Mouse (Mus musculus) brown adipose tissue, adult 24 weeks (tissue): ENCODE measurements around the gene Dnah14. TPM values are rescaled to one million over a fixed set of nuclear protein-coding genes. Genes with fewer than 3 reads are reported as not detected.

Source experiments
- H3K27ac ChIP-seq: fragments of 200-500 bp; replicated peaks from 2 replicates; pipeline ENCODE4 v1.5.1; 2012; ENCODE audit warnings: low read depth, mild to moderate bottlenecking, low read length
- H3K4me1 ChIP-seq: fragments of 200-500 bp; 2 replicates; pipeline ENCODE4 v1.6.1; 2012; ENCODE audit warnings: low read length, mixed read lengths; ENCODE audit not compliant: control insufficient read depth, insufficient read depth, insufficient read length
- H3K4me3 ChIP-seq: fragments of 200-500 bp; 2 replicates; pipeline ENCODE4 v1.5.1; 2012; ENCODE audit warnings: low read depth, mild to moderate bottlenecking, low read length, moderate library complexity; ENCODE audit not compliant: insufficient read depth
- polyA plus RNA-seq: library from polyadenylated mRNA; stranded (reverse); fragments of >200 nt; gene quantifications from 2 replicates; pipeline ENCODE4 v1.2.4, GENCODE M21; 2012; ENCODE audit not compliant: missing spikeins, insufficient read depth, insufficient read length

Gene Dnah14
- polyA plus RNA-seq, 1 experiment: not detected

DNA sequence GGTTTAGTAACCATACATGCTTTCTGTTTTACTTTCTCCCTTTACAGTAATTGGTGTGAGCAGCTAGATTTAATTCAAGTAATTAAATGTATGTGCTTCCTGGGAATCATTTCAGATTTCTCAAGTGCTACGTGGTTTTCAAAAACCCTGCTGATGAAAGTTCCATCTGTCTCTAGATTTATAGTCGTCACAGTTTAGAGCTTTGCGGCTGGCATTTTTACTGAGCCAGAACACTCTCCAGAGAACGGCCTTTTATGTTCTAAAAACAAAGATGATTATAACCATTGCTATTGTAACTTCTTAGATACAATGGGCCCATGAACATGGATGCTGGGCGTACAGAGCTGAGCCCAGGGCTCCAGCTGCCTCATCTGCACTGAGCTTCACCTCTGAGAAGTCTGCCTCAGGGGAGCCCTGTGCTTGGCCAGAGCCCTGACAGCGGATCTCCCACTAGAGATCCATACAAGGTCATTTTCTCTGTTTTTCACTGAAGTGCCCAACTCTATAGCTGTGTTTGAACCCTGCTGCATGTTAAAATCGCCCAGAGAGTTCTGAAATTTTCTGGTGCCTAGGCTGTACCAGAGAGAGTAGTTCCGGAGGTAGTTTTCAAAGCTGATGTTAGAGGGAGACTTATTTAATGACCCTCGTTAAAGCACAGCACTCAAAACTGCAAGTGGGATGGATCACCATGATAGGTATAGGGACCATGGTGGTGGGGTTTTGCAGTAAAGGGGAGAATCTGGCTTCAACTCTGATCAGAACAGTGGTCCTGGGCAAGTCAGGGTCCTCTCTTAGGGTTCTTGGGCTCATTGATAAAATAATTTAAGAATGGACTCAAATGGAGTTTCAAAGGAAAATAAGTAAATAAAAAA lies 15.2 kb upstream of the Dnah14 start:
- Histone ChIP-seq H3K4me3 (no peak overlapping the region), H3K4me1 (no peaks in the 10 kb centered on the region), H3K27ac (no peak overlapping the region)

DNA sequence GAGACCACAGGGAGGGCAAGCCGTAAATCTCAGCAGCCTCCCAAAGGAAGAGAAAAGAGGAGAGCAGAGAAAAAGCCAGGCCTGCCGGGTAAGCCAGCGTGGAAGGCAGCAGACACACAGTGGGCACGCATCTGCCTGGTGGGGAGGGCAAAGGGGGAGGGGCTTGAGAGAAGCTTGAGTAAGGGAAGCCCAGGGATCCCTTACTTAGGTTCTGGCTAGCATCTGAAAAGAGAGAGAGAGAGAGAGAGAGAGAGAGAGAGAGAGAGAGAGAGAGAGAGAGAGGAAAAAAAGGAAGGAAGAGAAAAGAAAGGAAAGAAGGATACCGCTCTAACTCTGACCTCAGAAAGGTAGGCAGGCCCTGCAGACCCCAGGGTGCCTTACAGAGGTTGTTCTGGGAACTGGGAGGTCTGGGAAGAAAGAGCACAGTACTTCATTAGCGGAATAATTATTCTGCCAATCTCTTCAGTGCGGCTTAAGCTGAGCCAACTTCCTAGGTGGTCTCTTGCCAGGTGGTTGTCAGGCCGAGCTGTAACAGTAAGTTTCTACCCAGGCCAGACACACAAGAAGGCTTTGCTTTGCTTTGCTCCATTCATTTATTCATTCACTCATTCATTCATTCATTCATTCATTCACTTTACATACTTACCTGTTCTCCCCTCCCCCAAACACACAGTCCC lies 14.5 kb upstream of the Dnah14 start:
- no peak overlapping the region for H3K4me3 ChIP-seq
- no peaks in the 10 kb centered on the region for H3K4me1 ChIP-seq
- H3K27ac ChIP-seq: no peak overlapping the region

- H3K27ac ChIP-seq: no peak overlapping the region
- H3K4me3 ChIP-seq: no peak overlapping the region
- H3K4me1 ChIP-seq: no peaks in the 10 kb centered on the region
Measured at GRCm38 (mm10) chr1:181569447-181569846, 6.9 kb upstream of the Dnah14 start.

- Histone ChIP-seq H3K4me3 (no peak overlapping the region), H3K27ac (no peak overlapping the region), H3K4me1 (no peaks in the 10 kb centered on the region)
Measured at GRCm38 (mm10) chr1:181583152-181583551, 6.8 kb downstream of the Dnah14 start.

DNA sequence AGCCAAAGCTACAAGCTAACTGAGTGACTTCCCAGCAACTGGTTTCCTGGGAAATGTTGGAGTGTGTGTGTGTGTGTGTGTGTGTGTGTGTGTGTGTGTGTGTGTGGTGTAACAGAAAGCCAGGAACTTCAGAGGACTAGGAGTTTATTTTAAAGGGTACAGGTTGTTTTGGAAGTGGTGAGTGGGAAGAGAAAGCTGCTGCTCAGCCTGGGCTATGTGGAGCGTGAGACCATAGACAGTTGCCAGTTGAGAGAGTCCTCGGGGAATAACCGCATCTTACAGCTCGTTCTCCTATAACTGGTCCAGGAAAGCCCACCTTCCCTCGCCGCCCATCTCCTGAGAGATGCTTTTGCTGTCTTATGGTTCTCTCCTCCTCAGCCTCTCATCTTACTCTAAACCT lies 12.8 kb downstream of the Dnah14 start:
- H3K4me3 ChIP-seq: no peak overlapping the region
- H3K4me1 ChIP-seq: no peaks in the 10 kb centered on the region
- no peak overlapping the region for H3K27ac ChIP-seq

DNA sequence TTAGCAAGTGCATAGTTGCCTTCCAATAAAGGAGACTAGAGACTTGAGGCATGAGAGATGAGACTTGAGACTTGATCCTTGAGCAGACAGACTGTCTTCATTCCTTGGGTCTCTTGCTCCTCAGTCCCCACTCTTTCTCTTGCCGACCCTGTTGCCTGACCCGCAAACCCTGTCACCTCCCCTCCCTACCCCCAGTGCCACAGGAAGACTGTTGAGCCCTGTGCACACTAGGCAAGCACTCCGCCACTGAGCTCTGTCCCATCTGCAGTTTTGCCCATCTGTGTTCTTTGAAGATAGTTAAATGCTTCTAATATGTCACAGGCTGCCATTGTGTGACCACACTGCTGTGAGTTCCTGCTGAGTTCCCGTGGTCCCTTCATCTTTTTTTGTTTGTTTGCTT lies 23.0 kb downstream of the Dnah14 start:
- no peaks in the 10 kb centered on the region for H3K4me1 ChIP-seq
- no peak overlapping the region for H3K27ac ChIP-seq
- H3K4me3 ChIP-seq: no peak overlapping the region

- H3K4me1 ChIP-seq: no peaks in the 10 kb centered on the region
- no peak overlapping the region for H3K27ac ChIP-seq
- no peak overlapping the region for H3K4me3 ChIP-seq
Measured at GRCm38 (mm10) chr1:181611118-181611517, 34.8 kb downstream of the Dnah14 start.

- Histone ChIP-seq H3K4me1 (no peaks in the 10 kb centered on the region), H3K4me3 (no peak overlapping the region), H3K27ac (no peak overlapping the region)
Measured at GRCm38 (mm10) chr1:181615866-181616491, 39.6 kb downstream of the Dnah14 start.

GRCm38 (mm10) chr1:181617332-181617731 lies 41.0 kb downstream of the Dnah14 start:
- H3K27ac ChIP-seq: no peak overlapping the region
- no peak overlapping the region for H3K4me3 ChIP-seq
- H3K4me1 ChIP-seq: no peaks in the 10 kb centered on the region

- Histone ChIP-seq H3K4me1 (no peaks in the 10 kb centered on the region), H3K27ac (no peak overlapping the region), H3K4me3 (no peak overlapping the region)
Measured at GRCm38 (mm10) chr1:181623149-181623680, 46.9 kb downstream of the Dnah14 start.

GRCm38 (mm10) chr1:181624876-181625275 lies 48.5 kb downstream of the Dnah14 start:
- no peak overlapping the region for H3K4me3 ChIP-seq
- no peaks in the 10 kb centered on the region for H3K4me1 ChIP-seq
- H3K27ac ChIP-seq: no peak overlapping the region

DNA sequence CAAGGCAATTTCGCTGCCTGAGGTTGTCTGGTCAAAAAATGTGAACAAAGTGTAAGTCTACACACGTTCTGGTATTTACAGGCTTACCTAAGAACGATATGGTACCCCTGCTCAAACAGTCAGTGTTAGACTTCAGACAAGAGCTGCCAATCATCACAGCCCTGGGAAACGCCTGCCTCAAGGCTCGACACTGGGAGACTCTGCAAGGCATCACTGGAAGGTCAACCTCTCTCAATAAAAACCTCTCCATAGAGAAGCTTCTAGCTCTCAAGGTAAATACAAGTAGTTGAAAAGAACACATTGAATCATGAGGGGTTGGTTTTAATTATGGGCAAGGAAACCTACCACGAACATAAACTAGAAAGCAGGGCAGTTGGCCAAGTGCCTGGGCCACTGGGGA lies 51.9 kb downstream of the Dnah14 start:
- H3K27ac ChIP-seq: no peak overlapping the region
- H3K4me1 ChIP-seq: no peaks in the 10 kb centered on the region
- H3K4me3 ChIP-seq: no peak overlapping the region

DNA sequence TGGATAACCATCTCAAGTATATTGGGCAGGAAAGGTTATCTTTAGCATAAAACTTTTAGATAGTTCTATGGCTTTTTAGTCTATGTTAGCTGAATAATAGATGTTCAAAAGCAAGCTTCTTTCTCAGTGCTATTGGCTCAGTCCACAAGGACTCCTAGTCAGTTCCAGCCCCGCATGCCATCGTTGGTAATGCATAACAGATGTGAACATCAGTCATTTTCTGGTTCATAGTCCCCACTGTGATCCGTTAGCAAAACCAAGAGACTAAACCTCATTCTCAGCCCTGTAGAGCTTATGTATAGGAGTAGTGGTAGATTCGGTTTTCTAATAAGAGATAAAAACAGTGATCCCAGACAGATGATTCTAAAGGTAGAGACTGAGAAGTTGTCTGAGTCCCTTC lies 55.0 kb downstream of the Dnah14 start:
- Histone ChIP-seq H3K4me3 (no peak overlapping the region), H3K27ac (no peak overlapping the region), H3K4me1 (no peaks in the 10 kb centered on the region)

- no peak overlapping the region for H3K27ac ChIP-seq
- H3K4me3 ChIP-seq: no peak overlapping the region
Measured at GRCm38 (mm10) chr1:181637997-181638713, 61.8 kb downstream of the Dnah14 start.

GRCm38 (mm10) chr1:181640383-181640782 lies 64.0 kb downstream of the Dnah14 start:
- Histone ChIP-seq H3K4me1 (no peaks in the 10 kb centered on the region), H3K4me3 (no peak overlapping the region), H3K27ac (no peak overlapping the region)

More at GRCm38 (mm10) chr1:181637997-181638713, 61.8 kb downstream of the Dnah14 start:
- H3K4me1 ChIP-seq: no peaks in the 10 kb centered on the region
